Mouse (Mus musculus) MEL (cell line): Measurements from ENCODE around the gene Tmem219. TPM values are rescaled to one million over a fixed set of nuclear protein-coding genes. Genes with fewer than 3 reads are reported as not detected.

Source experiments
- DNase-seq: peaks from one replicate; pipeline ENCODE4 v3.0.0; 2011; ENCODE audit warnings: low read depth, low spot score
- H3K27ac ChIP-seq: 2 replicates; pipeline ENCODE4 v1.5.1; 2012; ENCODE audit warnings: low read depth, mild to moderate bottlenecking, control low read depth, low read length, moderate library complexity; ENCODE audit not compliant: control insufficient read depth
- H3K27me3 ChIP-seq, 2 experiments: fragments of 150-350 bp in 1 of 2; sonication (generic) in 1 of 2; 2 replicates each; pipeline ENCODE4 v1.6.1; 2012; ENCODE audit warnings: low read length in 2 of 2, mild to moderate bottlenecking in 2 of 2, improper control_type of control experiment in 1 of 2, moderate library complexity in 1 of 2; ENCODE audit not compliant: insufficient read depth in 2 of 2, control insufficient read depth in 1 of 2
- H3K36me3 ChIP-seq, 2 experiments: 2 replicates each; pipeline ENCODE4 v1.6.1; 2012 to 2014; ENCODE audit warnings: low read length in 2 of 2, improper control_type of control experiment in 1 of 2, inconsistent platforms in 1 of 2, mild to moderate bottlenecking in 1 of 2; ENCODE audit not compliant: insufficient read depth in 2 of 2, control insufficient read depth in 1 of 2
- H3K4me1 ChIP-seq, 2 experiments: fragments of 150-350 bp in 1 of 2; sonication (generic) in 1 of 2; 2 replicates each; pipeline ENCODE4 v1.6.1; 2012; ENCODE audit warnings: low read length in 2 of 2, improper control_type of control experiment in 1 of 2, mild to moderate bottlenecking in 1 of 2; ENCODE audit not compliant: insufficient read depth in 2 of 2, control insufficient read depth in 1 of 2
- H3K4me3 ChIP-seq, 2 experiments: fragments of 150-350 bp in 1 of 2; sonication (generic) in 1 of 2; 2 replicates each; pipeline ENCODE4 v1.5.1; 2012; ENCODE audit warnings: low read depth in 2 of 2, low read length in 2 of 2, mild to moderate bottlenecking in 2 of 2, moderate library complexity in 2 of 2, control low read depth in 1 of 2, improper control_type of control experiment in 1 of 2; ENCODE audit not compliant: control insufficient read depth in 1 of 2, insufficient read depth in 1 of 2
- H3K79me2 ChIP-seq: 2 replicates; pipeline ENCODE4 v1.6.1; 2012; ENCODE audit warnings: mild to moderate bottlenecking, low read length, moderate library complexity; ENCODE audit not compliant: control insufficient read depth, poor library complexity, insufficient read depth
- H3K9ac ChIP-seq: 2 replicates; pipeline ENCODE4 v1.6.1; 2012; ENCODE audit warnings: low read depth, mild to moderate bottlenecking, control low read depth, low read length, moderate library complexity; ENCODE audit not compliant: control insufficient read depth, poor library complexity, severe bottlenecking
- H3K9me3 ChIP-seq: fragments of 150-350 bp; sonication (generic); replicated peaks from 2 replicates; pipeline ENCODE4 v1.6.1; 2012; ENCODE audit warnings: mild to moderate bottlenecking, low read length, improper control_type of control experiment, moderate library complexity; ENCODE audit not compliant: insufficient read depth
- CHD2 ChIP-seq: IDR thresholded peaks from 2 replicates; pipeline ENCODE4 v1.6.1; 2011; ENCODE audit warnings: low read length, improper control_type of control experiment
- CTCF ChIP-seq, 3 experiments: IDR thresholded peaks in 2 of 3; conservative IDR thresholded peaks in 1 of 3; 2 replicates each; pipeline ENCODE4 v1.5.1; 2011 to 2012; ENCODE audit warnings: low read length in 3 of 3, low read depth in 2 of 3, mild to moderate bottlenecking in 2 of 3, improper control_type of control experiment in 1 of 3, inconsistent platforms in 1 of 3, mixed read lengths in 1 of 3, moderate library complexity in 1 of 3; ENCODE audit not compliant: control insufficient read depth in 1 of 3, insufficient read depth in 1 of 3, poor library complexity in 1 of 3, severe bottlenecking in 1 of 3
- ELF1 ChIP-seq: IDR thresholded peaks from 2 replicates; pipeline ENCODE4 v1.6.1; 2014; ENCODE audit warnings: low read depth, mild to moderate bottlenecking, inconsistent platforms, low read length, improper control_type of control experiment, moderate library complexity
- ETS1 ChIP-seq: IDR thresholded peaks from 2 replicates; pipeline ENCODE4 v1.6.1; 2012; ENCODE audit warnings: low read depth, mild to moderate bottlenecking, inconsistent platforms, low read length, improper control_type of control experiment, moderate library complexity
- HCFC1 ChIP-seq: IDR thresholded peaks from 2 replicates; pipeline ENCODE4 v1.6.1; 2012; ENCODE audit warnings: low read depth, mild to moderate bottlenecking, inconsistent platforms, low read length, improper control_type of control experiment, moderate library complexity
- KAT2A ChIP-seq: conservative IDR thresholded peaks from 2 replicates; pipeline ENCODE4 v1.6.1; 2012; ENCODE audit warnings: low read depth, low read length, improper control_type of control experiment, inconsistent platforms
- MAFK ChIP-seq: IDR thresholded peaks from 2 replicates; pipeline ENCODE4 v1.6.1; 2011; ENCODE audit warnings: low read depth, mild to moderate bottlenecking, low read length, improper control_type of control experiment, borderline replicate concordance
- MAX ChIP-seq: IDR thresholded peaks from 2 replicates; pipeline ENCODE4 v1.6.1; 2011; ENCODE audit warnings: low read length, improper control_type of control experiment
- RAD21 ChIP-seq: IDR thresholded peaks from 2 replicates; pipeline ENCODE4 v1.6.1; 2011; ENCODE audit warnings: mild to moderate bottlenecking, low read depth, low read length, improper control_type of control experiment
- SMC3 ChIP-seq: IDR thresholded peaks from 2 replicates; pipeline ENCODE4 v1.6.1; 2011; ENCODE audit warnings: low read depth, low read length, improper control_type of control experiment
- TAL1 ChIP-seq: IDR thresholded peaks from 2 replicates; pipeline ENCODE4 v1.6.1; 2012; ENCODE audit warnings: mild to moderate bottlenecking, inconsistent platforms, low read length, moderate library complexity, mixed read lengths
- TCF12 ChIP-seq: IDR thresholded peaks from 2 replicates; pipeline ENCODE4 v1.6.1; 2014; ENCODE audit warnings: low read depth, mild to moderate bottlenecking, inconsistent platforms, low read length, improper control_type of control experiment, moderate library complexity
- UBTF ChIP-seq: IDR thresholded peaks from 2 replicates; pipeline ENCODE4 v1.6.1; 2012; ENCODE audit warnings: low read depth, mild to moderate bottlenecking, inconsistent platforms, low read length, improper control_type of control experiment, moderate library complexity, borderline replicate concordance; ENCODE audit not compliant: insufficient read depth
- ZMIZ1 ChIP-seq: IDR thresholded peaks from 2 replicates; pipeline ENCODE4 v1.6.1; 2012; ENCODE audit warnings: low read depth, mild to moderate bottlenecking, inconsistent platforms, low read length, improper control_type of control experiment, moderate library complexity
- ZNF384 ChIP-seq: IDR thresholded peaks from 2 replicates; pipeline ENCODE4 v1.6.1; 2012; ENCODE audit warnings: low read depth, mild to moderate bottlenecking, inconsistent platforms, low read length, improper control_type of control experiment
- polyA plus RNA-seq, 2 experiments: library from polyadenylated mRNA; stranded (reverse) in 1 of 2; unstranded in 1 of 2; fragments of >175 nt in 1 of 2; fragments of >200 nt in 1 of 2; gene quantifications; 2 replicates each; pipeline versions ENCODE4 v1.2.1 to v1.2.4; 2012; ENCODE audit warnings: low replicate concordance in 2 of 2, low read depth in 1 of 2; ENCODE audit not compliant: insufficient read length in 2 of 2, insufficient read depth in 1 of 2, missing spikeins in 1 of 2
- total RNA-seq: library from RNA; depleted of rRNA; stranded (reverse); fragments of 300-350 nt; gene quantifications from 2 replicates; pipeline ENCODE4 v1.2.3, GENCODE M21; 2012

Gene Tmem219
- total and polyA plus RNA-seq, 3 experiments = 18.0 to 34.5 TPM; not detected in 1

DNA sequence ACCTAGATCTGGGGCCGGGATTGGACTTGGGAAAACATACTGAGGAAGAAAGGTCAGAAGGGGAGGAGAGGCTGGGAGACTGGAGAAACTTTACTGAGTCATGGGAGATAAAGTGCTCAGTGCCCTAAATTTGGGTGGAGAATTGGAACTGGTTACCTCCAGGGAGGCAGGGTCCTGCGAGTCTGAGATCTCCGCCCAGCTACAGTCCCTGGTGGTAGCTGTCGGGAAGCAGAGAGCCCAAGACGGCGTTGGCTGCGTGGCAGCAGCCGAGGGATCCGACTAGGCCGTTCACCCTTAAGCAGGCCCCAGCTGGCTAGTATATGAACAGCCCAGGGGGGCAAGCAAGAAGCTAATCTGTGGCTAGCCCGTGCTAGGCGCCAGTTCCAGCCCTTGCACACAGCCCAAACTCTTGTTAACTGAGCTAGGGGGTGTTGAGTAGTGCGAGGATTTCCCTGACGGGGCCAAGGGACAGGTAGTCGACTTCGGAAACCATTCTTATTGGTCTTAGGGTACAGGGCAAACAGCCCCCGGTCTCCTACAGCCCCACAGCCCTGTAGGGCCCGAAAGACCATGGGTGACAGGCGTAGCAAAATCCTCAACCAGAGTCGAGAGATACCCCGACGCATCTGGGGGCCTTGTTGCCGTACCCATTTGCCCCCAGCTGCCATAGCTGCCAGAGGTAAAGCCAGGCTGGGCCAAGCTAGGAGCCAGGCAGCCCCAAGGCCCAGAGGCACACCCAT is 52.8 kb downstream of the Tmem219 start:
- no peak for DNase-seq
- Histone ChIP-seq H3K9ac (no peak overlapping the region), H3K79me2 (no peaks in the 10 kb centered on the region), H3K4me3 (no peak overlapping the region), H3K36me3 (peaks cover 0 to 15% of the 10 kb centered on the region in 2 experiments; a peak in 2 of 4 replicates), H3K4me1 (no peaks in the 10 kb centered on the region), H3K27ac (no peak overlapping the region), H3K27me3 (no peaks in the 10 kb centered on the region), H3K9me3 (no peaks in the 10 kb centered on the region)
- TF ChIP-seq UBTF (no peak), ELF1 (no peak), TCF12 (no peak), TAL1 (no peak), ZMIZ1 (no peak), SMC3 (no peak)

DNA sequence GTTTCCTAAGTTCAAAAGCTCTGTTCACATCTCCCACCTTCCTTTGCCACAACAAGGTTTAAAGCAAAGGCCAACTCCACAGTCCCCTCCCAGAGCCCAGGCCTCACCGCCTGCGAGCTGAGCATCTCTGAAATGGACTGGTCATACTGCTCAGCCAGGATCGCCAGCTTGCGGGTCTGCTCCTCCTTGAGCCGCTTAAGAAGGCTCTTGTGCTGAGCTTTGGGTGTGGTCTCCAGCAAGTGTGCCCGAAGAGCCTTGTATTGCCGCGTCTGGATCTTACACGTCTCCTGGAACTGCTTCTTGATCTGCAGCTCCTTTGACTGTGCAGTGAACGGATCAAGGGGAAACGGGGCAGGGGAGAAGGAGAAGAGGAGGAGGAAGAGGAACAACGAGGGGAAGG is 54.7 kb downstream of the Tmem219 start:
- Histone ChIP-seq H3K27me3 (no peaks in the 10 kb centered on the region), H3K27ac (no peak overlapping the region), H3K36me3 (peaks cover 1 to 7% of the 10 kb centered on the region in 2 experiments; a peak in 3 of 4 replicates), H3K4me3 (no peak overlapping the region), H3K79me2 (no peaks in the 10 kb centered on the region), H3K4me1 (peaks cover 1 to 7% of the 10 kb centered on the region in 2 experiments; a peak in 2 of 4 replicates), H3K9ac (no peak overlapping the region), H3K9me3 (no peaks in the 10 kb centered on the region)
- DNase-seq = no peak
- TF ChIP-seq CTCF (IDR thresholded peaks at IDR 0.05 in 2 of 3, conservative IDR thresholded peaks at IDR 0.05 in 1 of 3; ENCODE audit: control insufficient read depth in 1 of 3, insufficient read depth in 1 of 3, low read depth in 2 of 3, low read length in 3 of 3, poor library complexity in 1 of 3, severe bottlenecking in 1 of 3) (no peak), ETS1 (no peak), MAX (no peak), ELF1 (no peak), MAFK (no peak), TAL1 (no peak), UBTF (no peak), KAT2A (no peak), RAD21 (no peak), ZNF384 (no peak), CHD2 (no peak), HCFC1 (no peak)
